In genomic region chr6:85329666-85330185, GRCm38 (mm10) we compare ENCODE assay signal across 19 mouse cellular contexts.
"Had no signal": no experiment of that assay in that cellular context is flagged by ENCODE, and none has a peak within 500 bp of the region (broad histone marks: within the 10 kb centered on the region; RNA-seq: fewer than 3 reads in every experiment).

No protein-coding gene starts in this region.

- H3K36me3 ChIP-seq: midbrain, embryonic 10.5 days; midbrain, embryonic 12.5 days; neural tube, embryonic 13.5 days; neural tube, embryonic 15.5 days had no signal

- ATAC-seq: midbrain, embryonic 16.5 days had no signal

- H3K9ac ChIP-seq: lung, embryonic 14.5 days; midbrain, embryonic 12.5 days; neural tube, embryonic 13.5 days; neural tube, embryonic 15.5 days had no signal

- DNase-seq: lung, adult 18-20 months; lung, embryonic 14.5 days; lung, postnatal 10 days; lung, postnatal 4 days; midbrain, embryonic 14.5 days; retina, postnatal 1 day; right cerebral cortex, adult 18-20 months; right cerebral cortex, postnatal 25 days; right cerebral cortex, postnatal 4 days; spleen, adult 18-20 months; thymus, adult 18-20 months; thymus, postnatal 14 days; thymus, postnatal 36 days had no signal

- H3K4me3 ChIP-seq: midbrain, embryonic 10.5 days; midbrain, embryonic 12.5 days; myocyte; neural tube, embryonic 13.5 days; neural tube, embryonic 15.5 days had no signal

- H3K9me3 ChIP-seq: midbrain, embryonic 10.5 days; midbrain, embryonic 12.5 days; neural tube, embryonic 13.5 days; neural tube, embryonic 15.5 days had no signal

- H3K4me2 ChIP-seq: lung, embryonic 14.5 days; midbrain, embryonic 12.5 days; neural tube, embryonic 13.5 days; neural tube, embryonic 15.5 days had no signal

- H3K27ac ChIP-seq: midbrain, embryonic 10.5 days; midbrain, embryonic 12.5 days; neural tube, embryonic 13.5 days; neural tube, embryonic 15.5 days had no signal
